Mouse (Mus musculus) brain, adult 10 weeks (tissue): Measurements from ENCODE around the gene Fam72a. TPM values are rescaled to one million over a fixed set of nuclear protein-coding genes. Genes with fewer than 3 reads are reported as not detected.

Experiments used
- polyA plus RNA-seq: library from polyadenylated mRNA; stranded (reverse); fragments of 350-450 nt; fragmentation: Illumina TruSeq; extraction: RNeasy Lipid Tissue Mini Kit (QIAGEN cat#74804); gene quantifications from one replicate; pipeline ENCODE4 v1.2.3, GENCODE M21; 2015; ENCODE audit warnings: low read depth, low replicate concordance

Fam72a gene
- polyA plus RNA-seq: 1.4 TPM

GRCm38 (mm10) chr1:131527281-131528080 is at the start of gene Fam72a, which contains the start of gene Srgap2:
Fam72a (plus strand) TSS chr1:131527903.
Srgap2 (minus strand) TSS chr1:131527352.

Other genes with a start within 250 kb of the Fam72a start
- 1.5 TPM for gene Ikbke, start 248.3 kb upstream of the Fam72a start, polyA plus RNA-seq
- gene Srgap2, start 551 bp upstream of the Fam72a start, polyA plus RNA-seq: 40.6 TPM
- not detected for gene Avpr1b, start 71.3 kb downstream of the Fam72a start, polyA plus RNA-seq
- not detected for gene Ctse, start 110.4 kb downstream of the Fam72a start, polyA plus RNA-seq
- 3.3 TPM for gene Rab7b, start 160.8 kb downstream of the Fam72a start, polyA plus RNA-seq
- gene Slc26a9, start 216.1 kb downstream of the Fam72a start, polyA plus RNA-seq: not detected